Mouse (Mus musculus) layer of hippocampus, adult 9-10 months (tissue): ENCODE measurements around the gene Gm47985.
"Not testable (repeated sequence)": the region's sequence is repeated elsewhere in the genome, so short reads cannot be mapped to it uniquely, and the experiment has no call there.

ENCODE experiments used
- DNase-seq: peaks from one replicate; pipeline ENCODE4 v3.0.0; 2022; ENCODE audit warnings: low spot score

The Gm47985 gene

DNA sequence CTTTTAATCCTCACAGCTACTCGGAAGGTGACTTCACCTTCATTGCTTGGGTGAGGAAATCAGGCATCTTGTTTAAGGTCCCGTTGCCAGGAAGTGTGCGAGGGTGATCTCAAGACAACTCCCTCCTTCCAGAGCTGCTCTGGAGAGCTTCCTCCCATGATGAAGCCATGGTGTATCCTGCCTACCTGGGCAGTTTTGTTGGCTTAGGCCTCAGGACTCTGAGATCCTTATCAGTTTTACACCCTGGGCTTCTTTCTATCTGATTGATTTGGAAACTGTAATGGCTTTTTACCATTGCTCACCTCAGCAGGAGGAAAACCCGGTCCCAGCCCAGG lies 4.4 kb upstream of the Gm47985 start:
- DNase-seq, result no peak

- no peak for DNase-seq
Measured at GRCm38 (mm10) chr1:151178505-151179083, 3.7 kb upstream of the Gm47985 start.

DNA sequence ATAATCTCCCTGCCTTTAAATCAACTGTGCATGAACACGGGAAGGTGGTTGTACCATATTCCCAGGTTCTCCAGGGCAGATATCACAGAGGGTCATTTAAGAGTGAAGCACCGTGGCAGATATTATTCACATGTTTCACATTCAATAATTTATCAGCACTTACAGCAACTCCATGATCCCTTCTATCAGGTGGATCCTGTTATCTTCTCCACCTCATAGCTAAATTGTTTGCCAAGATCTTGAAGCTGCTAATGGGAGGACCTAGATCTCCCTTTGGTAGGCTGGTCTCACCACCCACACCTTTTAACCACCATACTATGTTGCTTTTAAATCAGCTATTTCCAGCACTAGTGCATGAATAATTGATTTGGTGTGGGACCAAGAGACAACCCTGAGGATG lies 2.2 kb upstream of the Gm47985 start:
- no peak for DNase-seq

GRCm38 (mm10) chr1:151186186-151186585 lies 3.8 kb downstream of the Gm47985 start:
- not testable (repeated sequence) for DNase-seq

DNA sequence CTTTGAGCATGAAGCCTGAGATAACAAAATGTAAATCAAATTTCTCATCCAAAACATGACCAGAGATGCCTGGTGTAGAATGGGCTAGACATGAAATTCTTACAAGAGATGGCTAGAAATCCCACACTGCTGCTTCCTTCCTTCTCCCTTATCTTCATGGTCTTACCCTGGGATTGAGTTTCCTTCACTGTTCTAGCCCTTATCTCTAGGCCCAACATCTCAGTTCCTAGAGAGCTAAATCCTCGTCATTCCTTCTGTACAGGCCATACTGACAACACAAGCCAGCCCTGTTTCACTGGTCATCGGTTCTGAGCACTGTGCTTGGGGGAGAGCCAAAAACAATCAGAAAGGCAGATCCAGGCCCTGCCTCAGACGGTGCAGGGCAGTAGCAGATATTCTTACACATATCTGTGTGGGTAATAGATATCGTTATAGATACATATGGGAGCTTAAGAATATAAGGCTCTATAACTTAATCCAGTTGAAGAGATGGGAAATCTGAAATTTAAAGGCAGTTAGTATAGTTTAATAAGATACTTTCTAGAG lies 4.6 kb downstream of the Gm47985 start:
- not testable (repeated sequence) for DNase-seq

GRCm38 (mm10) chr1:151188469-151188868 lies 6.1 kb downstream of the Gm47985 start:
- DNase-seq, result no peak

GRCm38 (mm10) chr1:151192075-151192474 lies 9.7 kb downstream of the Gm47985 start, which contains the start of gene Gm8947:
Gm8947 (plus strand) TSS chr1:151192376.
- DNase-seq, result not testable (repeated sequence)

- not testable (repeated sequence) for DNase-seq
Measured at GRCm38 (mm10) chr1:151192739-151193138, 10.4 kb downstream of the Gm47985 start.

DNA sequence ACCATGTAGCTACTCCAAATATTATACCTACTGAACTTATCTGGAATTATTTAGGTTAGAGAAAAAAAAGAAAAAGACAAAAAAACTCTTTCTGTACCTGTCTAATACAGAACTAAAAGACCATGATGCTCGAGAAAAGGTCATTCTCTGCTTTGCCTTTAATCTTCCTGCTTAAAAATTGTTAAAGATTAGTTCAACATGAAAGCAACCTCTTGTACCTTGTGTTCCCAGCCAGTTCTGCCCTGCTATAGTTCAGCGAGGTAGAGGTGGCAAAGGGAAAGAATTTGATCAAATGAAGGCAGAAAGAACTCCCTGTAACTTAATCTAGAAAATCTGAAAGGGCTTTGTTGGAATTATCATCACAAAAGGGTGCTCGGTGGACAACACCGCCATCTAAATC lies 13.6 kb downstream of the Gm47985 start:
- not testable (repeated sequence) for DNase-seq

DNA sequence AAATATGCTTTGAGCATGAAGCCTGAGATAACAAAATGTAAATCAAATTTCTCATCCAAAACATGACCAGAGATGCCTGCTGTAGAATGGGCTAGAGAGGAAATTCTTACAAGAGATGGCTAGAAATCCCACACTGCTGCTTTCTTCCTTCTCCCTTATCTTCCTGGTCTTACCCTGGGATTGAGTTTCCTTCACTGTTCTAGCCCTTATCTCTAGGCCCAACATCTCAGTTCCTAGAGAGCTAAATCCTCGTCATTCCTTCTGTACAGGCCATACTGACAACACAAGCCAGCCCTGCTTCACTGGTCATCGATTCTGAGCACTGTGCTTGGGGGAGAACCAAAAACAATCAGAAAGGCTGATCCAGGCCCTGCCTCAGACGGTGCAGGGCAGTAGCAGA lies 14.4 kb downstream of the Gm47985 start:
- DNase-seq, result not testable (repeated sequence)

GRCm38 (mm10) chr1:151198120-151198519 lies 15.8 kb downstream of the Gm47985 start, which contains the start of gene Gm47995:
Gm47995 (plus strand) TSS chr1:151198448.
- DNase-seq, result not testable (repeated sequence)

- DNase-seq, result not testable (repeated sequence)
Measured at GRCm38 (mm10) chr1:151200620-151201019, 18.3 kb downstream of the Gm47985 start.

- not testable (repeated sequence) for DNase-seq
Measured at GRCm38 (mm10) chr1:151202771-151203170, 20.4 kb downstream of the Gm47985 start.

GRCm38 (mm10) chr1:151203818-151204217 lies 21.5 kb downstream of the Gm47985 start, which contains the start of gene 3110040M04Rik:
3110040M04Rik (plus strand) TSS chr1:151204121.
- DNase-seq, result not testable (repeated sequence)

DNA sequence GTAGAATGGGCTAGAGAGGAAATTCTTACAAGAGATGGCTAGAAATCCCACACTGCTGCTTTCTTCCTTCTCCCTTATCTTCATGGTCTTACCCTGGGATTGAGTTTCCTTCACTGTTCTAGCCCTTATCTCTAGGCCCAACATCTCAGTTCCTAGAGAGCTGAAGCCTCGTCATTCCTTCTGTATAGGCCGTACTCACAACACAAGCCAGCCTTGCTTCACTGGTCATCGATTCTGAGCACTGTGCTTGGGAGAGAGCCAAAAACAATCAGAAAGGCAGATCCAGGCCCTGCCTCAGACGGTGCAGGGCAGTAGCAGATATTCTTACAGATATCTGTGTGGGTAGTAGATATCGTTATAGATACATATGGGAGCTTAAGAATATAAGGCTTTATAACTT lies 26.2 kb downstream of the Gm47985 start:
- DNase-seq, result not testable (repeated sequence)

DNA sequence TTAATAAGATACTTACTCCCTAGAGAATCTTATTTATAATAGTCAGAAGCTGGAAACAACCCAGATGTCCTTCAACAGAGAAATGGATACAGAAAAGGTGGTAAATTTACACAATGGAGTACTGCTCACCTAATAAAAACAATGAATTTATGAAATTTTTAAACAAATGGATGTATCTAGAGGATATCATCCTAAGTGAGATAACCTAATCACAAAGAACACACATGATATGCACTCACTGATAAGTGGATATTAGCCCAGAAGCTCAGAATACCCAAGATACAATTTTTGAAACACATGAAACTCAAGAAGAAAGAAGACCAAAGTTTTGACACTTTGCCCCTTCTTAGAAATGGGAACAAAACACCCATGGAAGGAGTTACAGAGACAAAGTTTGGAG lies 26.6 kb downstream of the Gm47985 start:
- not testable (repeated sequence) for DNase-seq

GRCm38 (mm10) chr1:151209824-151210355 lies 27.6 kb downstream of the Gm47985 start, which contains the start of gene Gm47996:
Gm47996 (plus strand) TSS chr1:151210131.
- DNase-seq, result not testable (repeated sequence)

GRCm38 (mm10) chr1:151211666-151212065 lies 29.3 kb downstream of the Gm47985 start:
- not testable (repeated sequence) for DNase-seq

GRCm38 (mm10) chr1:151214862-151215261 lies 32.5 kb downstream of the Gm47985 start:
- DNase-seq, result no peak

GRCm38 (mm10) chr1:151215985-151216384 lies 33.6 kb downstream of the Gm47985 start:
- no peak for DNase-seq

DNA sequence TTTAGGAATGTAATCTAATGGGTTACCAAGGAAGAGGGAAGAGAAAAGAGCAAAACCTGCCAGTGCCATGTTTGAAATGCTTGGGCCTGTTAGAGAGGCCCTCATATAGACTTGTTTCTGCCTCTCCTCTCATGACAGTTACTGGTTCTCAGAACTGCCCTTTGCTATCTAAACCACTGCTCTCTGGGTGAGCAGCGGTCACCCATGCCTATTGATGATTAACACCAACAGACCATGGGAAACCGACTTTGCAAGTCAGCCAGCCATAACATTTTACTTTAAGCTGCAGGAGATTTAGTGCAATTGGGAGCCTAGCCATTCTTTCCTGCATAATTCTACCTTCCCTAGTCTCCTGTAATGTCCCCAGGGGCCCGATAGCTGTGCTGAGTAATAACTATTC lies 34.1 kb downstream of the Gm47985 start:
- DNase-seq, result no peak

- no peak for DNase-seq
Measured at GRCm38 (mm10) chr1:151219045-151219444, 36.7 kb downstream of the Gm47985 start.

DNA sequence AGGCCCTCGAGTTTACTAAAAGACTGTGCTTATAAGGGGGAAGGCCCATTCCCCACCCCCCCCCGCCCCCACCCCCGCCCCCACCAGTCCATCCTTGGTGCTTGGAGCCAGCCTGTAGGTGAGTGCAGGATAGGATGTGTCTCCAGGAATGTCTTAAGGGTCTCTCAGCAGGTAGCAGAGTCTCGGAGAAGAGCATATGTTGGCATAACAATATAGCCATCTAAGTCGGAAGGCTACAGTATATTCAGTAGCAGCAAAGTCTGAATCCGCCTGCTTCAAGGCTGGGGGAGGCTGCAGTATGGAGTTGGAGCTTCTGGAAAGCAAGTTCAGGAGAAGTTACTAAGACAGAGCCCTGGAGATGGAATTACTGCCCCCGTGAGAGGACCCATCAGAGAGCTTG lies 37.8 kb downstream of the Gm47985 start:
- no peak for DNase-seq
